In the genomic region with DNA sequence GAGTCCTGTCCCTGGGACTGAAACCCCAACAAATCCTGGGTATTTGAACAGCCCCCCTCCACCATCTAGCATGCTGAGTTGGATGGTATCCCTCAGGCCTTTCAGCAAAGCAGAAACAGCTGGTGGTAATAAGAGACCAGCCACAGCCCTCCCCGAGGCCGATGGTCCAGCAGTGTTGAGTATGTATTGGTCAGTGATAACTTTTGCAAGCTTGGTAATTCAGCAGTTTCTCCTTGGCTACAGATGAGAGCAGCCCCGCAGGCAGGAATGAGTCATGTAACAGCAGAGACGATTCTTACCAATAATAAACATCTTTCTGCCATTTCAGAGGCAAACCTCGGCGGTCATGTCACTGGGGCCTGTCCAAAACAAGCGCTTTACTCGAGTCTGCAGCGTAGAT, we compare ENCODE assay signal across 11 mouse cellular contexts. TPM values are rescaled to one million over a fixed set of nuclear protein-coding genes. Genes with fewer than 3 reads are reported as not detected.
DNase-seq lines count a peak whose midpoint lies in the region; ATAC-seq lines count a peak whose summit lies in the region.
"Had no signal": no experiment of that assay in that cellular context is flagged by ENCODE, and none has a peak within 500 bp of the region (broad histone marks: within the 10 kb centered on the region; RNA-seq: fewer than 3 reads in every experiment).

No protein-coding gene starts in this region.

- H3K9ac ChIP-seq in hindbrain, embryonic 13.5 days: no peak overlapping the region
- no peak overlapping the region for H3K9ac ChIP-seq in limb, embryonic 11.5 days (ENCODE audit: low read length)
- no peak overlapping the region for H3K9ac ChIP-seq in forebrain, embryonic 11.5 days (ENCODE audit: low read length)
- H3K9ac ChIP-seq in kidney, embryonic 16.5 days (replicated peaks; ENCODE audit: low read length): no peak overlapping the region
- H3K9ac ChIP-seq: heart, embryonic 15.5 days had no signal

- peak overlapping the region; percentile 24; the same call in 1 of the 2 replicates for H3K27ac ChIP-seq in hindbrain, embryonic 13.5 days
- no peak overlapping the region for H3K27ac ChIP-seq in hindbrain, embryonic 10.5 days
- no peak overlapping the region for H3K27ac ChIP-seq in limb, embryonic 11.5 days (replicated peaks; ENCODE audit: low read depth, low read length)
- H3K27ac ChIP-seq in forebrain, embryonic 11.5 days (ENCODE audit: low read depth, low read length): no peak overlapping the region
- H3K27ac ChIP-seq in kidney, embryonic 16.5 days (ENCODE audit: low read length): no peak overlapping the region
- H3K27ac ChIP-seq: heart, embryonic 15.5 days had no signal

- H3K4me1 ChIP-seq in hindbrain, embryonic 13.5 days (replicated peaks): peaks cover 56% of the 10 kb centered on the region
- H3K4me1 ChIP-seq in hindbrain, embryonic 10.5 days (replicated peaks): peaks cover 77% of the 10 kb centered on the region
- peaks cover 27% of the 10 kb centered on the region for H3K4me1 ChIP-seq in limb, embryonic 11.5 days (ENCODE audit: control insufficient read depth, insufficient read depth, low read length)
- H3K4me1 ChIP-seq in forebrain, embryonic 11.5 days (replicated peaks; ENCODE audit: control insufficient read depth, insufficient read depth, low read length): no peaks in the 10 kb centered on the region
- H3K4me1 ChIP-seq in kidney, embryonic 16.5 days (ENCODE audit: insufficient read depth, low read length): peaks cover 30% of the 10 kb centered on the region

- H3K4me3 ChIP-seq in hindbrain, embryonic 13.5 days: no peak overlapping the region
- no peak overlapping the region for H3K4me3 ChIP-seq in hindbrain, embryonic 10.5 days
- H3K4me3 ChIP-seq in limb, embryonic 11.5 days (ENCODE audit: low read depth, low read length): no peak overlapping the region
- no peak overlapping the region for H3K4me3 ChIP-seq in forebrain, embryonic 11.5 days (ENCODE audit: low read depth, low read length)
- no peak overlapping the region for H3K4me3 ChIP-seq in kidney, embryonic 16.5 days (ENCODE audit: low read length)
- H3K4me3 ChIP-seq: heart, embryonic 15.5 days had no signal

- no peak for DNase-seq in hindbrain, embryonic 10.5 days (ENCODE audit: low spot score)
- DNase-seq in Muller cell, postnatal 12 days (ENCODE audit: inconsistent ontology term): peak; percentile 76
- peak; percentile 27 for DNase-seq in embryo, embryonic 10.5 days (ENCODE audit: low spot score)
- DNase-seq in limb, embryonic 11.5 days (ENCODE audit: low spot score): peak; percentile 40
- DNase-seq in forebrain, embryonic 11.5 days (ENCODE audit: low spot score): no peak
- DNase-seq in frontal cortex, postnatal 25 days (ENCODE audit: low spot score in 2 of 2): no peak
- DNase-seq: kidney, postnatal 10 days; thymus, postnatal 36 days had no signal

- WGBS in hindbrain, embryonic 13.5 days: 83% methylated on average over 9 of the region's 9 CpGs
- 80% methylated on average over 9 of the region's 9 CpGs for WGBS in hindbrain, embryonic 10.5 days
- WGBS in limb, embryonic 11.5 days: 60% methylated on average over 9 of the region's 9 CpGs
- 88% methylated on average over 9 of the region's 9 CpGs for WGBS in forebrain, embryonic 11.5 days
- WGBS in kidney, embryonic 16.5 days: 66% methylated on average over 9 of the region's 9 CpGs

- H3K36me3 ChIP-seq in hindbrain, embryonic 13.5 days: 0 out of 2 replicates have a peak, but pooled peaks cover 3% of the 10 kb centered on the region
- peaks cover 32% of the 10 kb centered on the region for H3K36me3 ChIP-seq in hindbrain, embryonic 10.5 days
- 0 out of 2 replicates have a peak, but pooled peaks cover 2% of the 10 kb centered on the region for H3K36me3 ChIP-seq in limb, embryonic 11.5 days (ENCODE audit: control insufficient read depth, insufficient read depth, low read length)
- no peaks in the 10 kb centered on the region for H3K36me3 ChIP-seq in forebrain, embryonic 11.5 days (ENCODE audit: control insufficient read depth, insufficient read depth, low read length)
- no peaks in the 10 kb centered on the region for H3K36me3 ChIP-seq in kidney, embryonic 16.5 days (ENCODE audit: insufficient read depth, low read length)
- H3K36me3 ChIP-seq: heart, embryonic 15.5 days had no signal

- H3K9me3 ChIP-seq in hindbrain, embryonic 13.5 days: no peaks in the 10 kb centered on the region
- no peaks in the 10 kb centered on the region for H3K9me3 ChIP-seq in hindbrain, embryonic 10.5 days
- H3K9me3 ChIP-seq in limb, embryonic 11.5 days (ENCODE audit: control insufficient read depth, low read length): no peaks in the 10 kb centered on the region
- no peaks in the 10 kb centered on the region for H3K9me3 ChIP-seq in forebrain, embryonic 11.5 days (ENCODE audit: control insufficient read depth, low read length)
- no peaks in the 10 kb centered on the region for H3K9me3 ChIP-seq in kidney, embryonic 16.5 days (ENCODE audit: low read length)
- H3K9me3 ChIP-seq: heart, embryonic 15.5 days had no signal

- no peak overlapping the region for H3K4me2 ChIP-seq in hindbrain, embryonic 13.5 days
- no peak overlapping the region for H3K4me2 ChIP-seq in limb, embryonic 11.5 days (ENCODE audit: low read depth, severe bottlenecking)
- no peak overlapping the region for H3K4me2 ChIP-seq in forebrain, embryonic 11.5 days (ENCODE audit: low read depth, low read length, severe bottlenecking)
- H3K4me2 ChIP-seq in kidney, embryonic 16.5 days (replicated peaks; ENCODE audit: low read depth, low read length): no peak overlapping the region
- H3K4me2 ChIP-seq: heart, embryonic 15.5 days had no signal

- H3K27me3 ChIP-seq in hindbrain, embryonic 13.5 days: no peaks in the 10 kb centered on the region
- no peaks in the 10 kb centered on the region for H3K27me3 ChIP-seq in hindbrain, embryonic 10.5 days (ENCODE audit: insufficient read depth, poor library complexity, severe bottlenecking)
- H3K27me3 ChIP-seq in limb, embryonic 11.5 days (ENCODE audit: control insufficient read depth, insufficient read depth, low read length): no peaks in the 10 kb centered on the region
- no peaks in the 10 kb centered on the region for H3K27me3 ChIP-seq in forebrain, embryonic 11.5 days (ENCODE audit: control insufficient read depth, insufficient read depth, low read length)
- no peaks in the 10 kb centered on the region for H3K27me3 ChIP-seq in kidney, embryonic 16.5 days (ENCODE audit: insufficient read depth, low read length)
- H3K27me3 ChIP-seq: heart, embryonic 15.5 days had no signal

- ATAC-seq in hindbrain, embryonic 13.5 days (ENCODE audit: low FRiP score): no peak
- no peak for ATAC-seq in limb, embryonic 11.5 days (ENCODE audit: insufficient number of reproducible peaks, low FRiP score, low TSS enrichment, low read depth)
- ATAC-seq in forebrain, embryonic 11.5 days (replicated peaks; ENCODE audit: low FRiP score): no peak
- ATAC-seq in kidney, embryonic 16.5 days (ENCODE audit: low FRiP score, low TSS enrichment): no peak

RNA-seq across cellular contexts. Expression of a gene that starts 23.9 kb away (rescaled TPM):
- polyA plus RNA-seq in hindbrain, embryonic 13.5 days (2015; fragmentation: Nextera tagmentation; extraction: Ambion mirVana): 340 and 343 TPM in 2 replicates
- polyA plus RNA-seq in hindbrain, embryonic 10.5 days (2016; fragmentation: Nextera tagmentation; extraction: Ambion mirVana): 331 and 370 TPM in 2 replicates
- polyA plus RNA-seq in limb, embryonic 11.5 days (2014; fragmentation: Nextera tagmentation; extraction: Ambion mirVana): 278 and 307 TPM in 2 replicates
- polyA plus RNA-seq in forebrain, embryonic 11.5 days (2014; fragmentation: Nextera tagmentation; extraction: Ambion mirVana): 238 and 240 TPM in 2 replicates
- polyA plus RNA-seq in kidney, embryonic 16.5 days (2015; fragmentation: Nextera tagmentation; extraction: Ambion mirVana): 405 and 415 TPM in 2 replicates

Comparison
In these comparisons a context has a peak if more than half of its experiments do, and no peak if none do; other contexts are left out.
1. DNase-seq: peak in Muller cell, postnatal 12 days (single experiment), embryo, embryonic 10.5 days (single experiment) and limb, embryonic 11.5 days (single experiment); none in hindbrain, embryonic 10.5 days (single experiment), forebrain, embryonic 11.5 days (single experiment) and frontal cortex, postnatal 25 days (0 of 2).